In genomic region chr8:126566446-126567062, GRCm38 (mm10) we compare ENCODE assay signal across 7 mouse cellular contexts. TPM values are rescaled to one million over a fixed set of nuclear protein-coding genes. Genes with fewer than 3 reads are reported as not detected.
DNase-seq lines count a peak whose midpoint lies in the region; ATAC-seq and TF ChIP-seq lines count a peak whose summit lies in the region.

No protein-coding gene starts in this region.

- TF ChIP-seq EP300 in ES-Bruce4 (IDR thresholded peaks at IDR 0.05; ENCODE audit: insufficient read depth, low read depth, low read length): 0 out of 2 replicates have a peak, but pooled peaks have one; percentile 6

- peaks cover 5% of the 10 kb centered on the region for H3K4me1 ChIP-seq in ES-Bruce4 (ENCODE audit: control insufficient read depth, insufficient read depth, low read length)
- peaks cover 19% of the 10 kb centered on the region for H3K4me1 ChIP-seq in forebrain, postnatal 0 days (ENCODE audit: insufficient read depth)
- H3K4me1 ChIP-seq in midbrain, embryonic 14.5 days (ENCODE audit: control insufficient read depth, insufficient read depth, low read length): peaks cover 33% of the 10 kb centered on the region

- no peak overlapping the region for H3K27ac ChIP-seq in ES-Bruce4 (ENCODE audit: insufficient read depth, low read length)
- H3K27ac ChIP-seq in forebrain, postnatal 0 days (ENCODE audit: low read depth, low read length): peak overlapping the region; percentile 71
- H3K27ac ChIP-seq in midbrain, embryonic 14.5 days (replicated peaks; ENCODE audit: low read depth, low read length): peak overlapping the region; percentile 74

- H3K27me3 ChIP-seq in ES-Bruce4 (ENCODE audit: control insufficient read depth, insufficient read depth, low read length, poor library complexity, severe bottlenecking): no peaks in the 10 kb centered on the region
- H3K27me3 ChIP-seq in forebrain, postnatal 0 days (ENCODE audit: insufficient read depth, low read length): no peaks in the 10 kb centered on the region
- H3K27me3 ChIP-seq in midbrain, embryonic 14.5 days (ENCODE audit: control insufficient read depth, insufficient read depth, low read length): no peaks in the 10 kb centered on the region

- no peaks in the 10 kb centered on the region for H3K9me3 ChIP-seq in ES-Bruce4 (replicated peaks; ENCODE audit: control insufficient read depth, insufficient read depth, low read length, poor library complexity, severe bottlenecking)
- no peaks in the 10 kb centered on the region for H3K9me3 ChIP-seq in forebrain, postnatal 0 days (ENCODE audit: low read length)
- no peaks in the 10 kb centered on the region for H3K9me3 ChIP-seq in midbrain, embryonic 14.5 days (ENCODE audit: control insufficient read depth, low read length)

- no peaks in the 10 kb centered on the region for H3K36me3 ChIP-seq in ES-Bruce4 (ENCODE audit: control insufficient read depth, insufficient read depth, low read length, poor library complexity, severe bottlenecking)
- no peaks in the 10 kb centered on the region for H3K36me3 ChIP-seq in forebrain, postnatal 0 days (ENCODE audit: insufficient read depth)
- no peaks in the 10 kb centered on the region for H3K36me3 ChIP-seq in midbrain, embryonic 14.5 days (ENCODE audit: control insufficient read depth, insufficient read depth, low read length)

- peak; percentile 76 for ATAC-seq in forebrain, postnatal 0 days
- peak; percentile 55; the same call in 1 of the 2 replicates for ATAC-seq in midbrain, embryonic 14.5 days (ENCODE audit: low FRiP score, low TSS enrichment)
- no peak for ATAC-seq in megakaryocyte-erythroid progenitor cell, adult 5-6 weeks (replicated peaks; ENCODE audit: low FRiP score, low TSS enrichment, poor library complexity, severe bottlenecking)

- 4% methylated on average over 14 of the region's 14 CpGs for WGBS in forebrain, postnatal 0 days
- 6% methylated on average over 14 of the region's 14 CpGs for WGBS in midbrain, embryonic 14.5 days

- DNase-seq in adipocyte (ENCODE audit: low spot score): peak; percentile 66
- DNase-seq in forebrain, postnatal 0 days: peak; percentile 73
- peak; percentile 82 for DNase-seq in heart, postnatal 4 days
- peak; percentile 59 to 62 for DNase-seq in layer of hippocampus, postnatal 10 days (ENCODE audit: low spot score in 2 of 2)
- peak; percentile 76 for DNase-seq in midbrain, embryonic 14.5 days

- H3K4me3 ChIP-seq in ES-Bruce4 (ENCODE audit: low read depth, low read length): no peak overlapping the region; the same call in 1 of the 2 replicates
- H3K4me3 ChIP-seq in forebrain, postnatal 0 days (ENCODE audit: low read depth, low read length): no peak overlapping the region
- no peak overlapping the region for H3K4me3 ChIP-seq in midbrain, embryonic 14.5 days (replicated peaks; ENCODE audit: low read depth, low read length)

- H3K9ac ChIP-seq in ES-Bruce4 (ENCODE audit: low read depth, poor library complexity, severe bottlenecking): no peak overlapping the region
- peak overlapping the region; percentile 10; the same call in 1 of the 2 replicates for H3K9ac ChIP-seq in forebrain, postnatal 0 days
- H3K9ac ChIP-seq in midbrain, embryonic 14.5 days (replicated peaks; ENCODE audit: low read length): peak overlapping the region; percentile 34; the same call in 1 of the 2 replicates

- no peak for TF ChIP-seq POLR2A in ES-Bruce4 (IDR thresholded peaks at IDR 0.05; ENCODE audit: insufficient read depth, low read length)

- TF ChIP-seq CTCF in ES-Bruce4 (IDR thresholded peaks at IDR 0.05; ENCODE audit: low read depth, low read length): no peak
- TF ChIP-seq CTCF in forebrain, postnatal 0 days (IDR thresholded peaks at IDR 0.05; ENCODE audit: low read depth): no peak

- H3K4me2 ChIP-seq in forebrain, postnatal 0 days (ENCODE audit: low read depth): no peak overlapping the region
- H3K4me2 ChIP-seq in midbrain, embryonic 14.5 days (ENCODE audit: low read length): peak overlapping the region; percentile 24; the same call in 1 of the 2 replicates

RNA-seq across cellular contexts. Expression of gene Irf2bp2, which starts 27.2 kb away (rescaled TPM):
- polyA plus RNA-seq in ES-Bruce4 (2011; ENCODE audit: insufficient read depth, insufficient read length, low read depth, missing spikeins): 37.6 and 39.6 TPM in 2 replicates
- total RNA-seq in forebrain, postnatal 0 days (2014; rRNA removed): 62.3 and 88.6 TPM in 2 replicates
- 6.8 and 8.4 TPM in 2 replicates for polyA plus RNA-seq in forebrain, postnatal 0 days (2015; fragmentation: Nextera tagmentation; extraction: Ambion mirVana)
- 10 to 100 TPM; 98.2 to 100.0 TPM for total RNA-seq in heart, postnatal 4 days (2021)
- 10 to 100 TPM; 57.0 to 63.1 TPM for total RNA-seq in layer of hippocampus, postnatal 10 days (2021)
- 7.8 and 9.8 TPM in 2 replicates for polyA plus RNA-seq in midbrain, embryonic 14.5 days (2014; fragmentation: Nextera tagmentation; extraction: Ambion mirVana)
- total RNA-seq in megakaryocyte-erythroid progenitor cell, adult 5-6 weeks (2014; fragmentation: Nextera tagmentation): 45.8 and 54.3 TPM in 2 replicates
- total RNA-seq in megakaryocyte-erythroid progenitor cell, adult 5-6 weeks (2017): 44.1 and 56.8 TPM in 2 replicates
